Mouse (Mus musculus): ENCODE data around the gene Per2.

GRCm38 (mm10) chr1:91434905-91435304 is 24.2 kb downstream of the Per2 start:
- no peak for TF ChIP-seq ZC3H11A (IDR thresholded peaks at IDR 0.05; ENCODE audit: borderline replicate concordance, low read depth, low read length)
- no peak for TF ChIP-seq HCFC1 (IDR thresholded peaks at IDR 0.05; ENCODE audit: borderline replicate concordance, insufficient read depth, low read length)
- no peak for TF ChIP-seq CHD2 (IDR thresholded peaks at IDR 0.05; ENCODE audit: low read depth, low read length)
- TF ChIP-seq ZNF384 (IDR thresholded peaks at IDR 0.05; ENCODE audit: low read depth, low read length): no peak
